Comparison of ENCODE assay signal across 23 mouse cellular contexts in the genomic region with DNA sequence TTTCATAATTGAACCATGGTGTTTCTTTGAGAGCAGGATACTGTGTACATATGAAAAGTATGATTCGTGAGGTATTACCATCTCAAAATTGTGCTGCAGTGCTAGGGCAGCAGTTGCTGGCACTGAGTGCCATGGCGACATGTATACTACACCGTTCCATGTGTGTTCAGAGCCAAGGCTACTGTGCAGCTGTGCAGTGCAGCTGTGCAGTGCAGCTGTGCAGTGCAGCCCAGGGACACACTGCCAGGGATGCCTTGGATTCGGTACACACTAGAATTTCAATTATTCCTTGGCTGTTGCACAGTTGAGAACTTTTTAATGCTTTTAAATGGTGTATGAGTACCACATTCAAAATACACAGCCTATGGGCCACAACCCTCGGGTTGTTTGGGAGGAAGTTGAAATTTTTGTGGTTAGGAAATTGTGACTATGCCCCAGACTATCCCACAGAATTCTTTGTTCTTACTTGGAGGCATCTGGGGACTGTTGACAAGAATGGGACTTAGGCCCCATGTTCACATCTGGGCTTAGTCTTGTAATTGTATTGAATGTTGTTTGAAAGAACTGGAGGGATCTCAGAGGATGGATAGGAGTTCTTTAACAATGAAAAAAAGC.
DNase-seq lines count a peak whose midpoint lies in the region; ATAC-seq and TF ChIP-seq lines count a peak whose summit lies in the region.
"Had no signal": no experiment of that assay in that cellular context is flagged by ENCODE, and none has a peak within 500 bp of the region (broad histone marks: within the 10 kb centered on the region; RNA-seq: fewer than 3 reads in every experiment).

No protein-coding gene starts in this region.

- no peak overlapping the region for H3K9ac ChIP-seq in forebrain, embryonic 16.5 days (replicated peaks; ENCODE audit: low read depth, low read length)
- H3K9ac ChIP-seq: embryonic facial prominence, embryonic 12.5 days; embryonic facial prominence, embryonic 15.5 days; forebrain, embryonic 13.5 days had no signal

- no peak for TF ChIP-seq POLR2A in cerebellum, adult 2 months (IDR thresholded peaks at IDR 0.05; ENCODE audit: borderline replicate concordance, insufficient read depth, low read length)

- no peak overlapping the region for H3K27ac ChIP-seq in forebrain, embryonic 16.5 days (ENCODE audit: low read length)
- no peak overlapping the region for H3K27ac ChIP-seq in forebrain, embryonic 10.5 days
- H3K27ac ChIP-seq in cerebellum, adult 2 months (ENCODE audit: insufficient read depth, low read length): no peak overlapping the region
- H3K27ac ChIP-seq: embryonic facial prominence, embryonic 12.5 days; embryonic facial prominence, embryonic 15.5 days; forebrain, embryonic 13.5 days had no signal

- WGBS in forebrain, embryonic 16.5 days: 86% methylated on average over 5 of the region's 5 CpGs
- 88% methylated on average over 5 of the region's 5 CpGs for WGBS in forebrain, embryonic 10.5 days
- 85% methylated on average over 5 of the region's 5 CpGs for WGBS in cerebellum, adult 2 months

- H3K4me3 ChIP-seq in forebrain, embryonic 16.5 days (replicated peaks; ENCODE audit: low read length): no peak overlapping the region
- no peak overlapping the region for H3K4me3 ChIP-seq in forebrain, embryonic 10.5 days
- H3K4me3 ChIP-seq in cerebellum, adult 2 months (replicated peaks; ENCODE audit: insufficient read depth, low read depth, low read length): no peak overlapping the region
- H3K4me3 ChIP-seq: embryonic facial prominence, embryonic 12.5 days; embryonic facial prominence, embryonic 15.5 days; erythroblast, embryonic 14.5 days; forebrain, embryonic 13.5 days had no signal

- H3K9me3 ChIP-seq in forebrain, embryonic 16.5 days (ENCODE audit: control insufficient read depth, low read length): no peaks in the 10 kb centered on the region
- H3K9me3 ChIP-seq in forebrain, embryonic 10.5 days: no peaks in the 10 kb centered on the region
- H3K9me3 ChIP-seq: embryonic facial prominence, embryonic 12.5 days; embryonic facial prominence, embryonic 15.5 days; forebrain, embryonic 13.5 days had no signal

- H3K27me3 ChIP-seq in forebrain, embryonic 16.5 days (replicated peaks; ENCODE audit: control insufficient read depth, insufficient read depth, low read length): no peaks in the 10 kb centered on the region
- no peaks in the 10 kb centered on the region for H3K27me3 ChIP-seq in forebrain, embryonic 10.5 days (ENCODE audit: poor library complexity, severe bottlenecking)
- no peaks in the 10 kb centered on the region for H3K27me3 ChIP-seq in cerebellum, adult 2 months (ENCODE audit: control insufficient read depth, insufficient read depth, low read length)
- H3K27me3 ChIP-seq: embryonic facial prominence, embryonic 12.5 days; embryonic facial prominence, embryonic 15.5 days; forebrain, embryonic 13.5 days; Patski had no signal

- no peaks in the 10 kb centered on the region; the same call in 1 of the 2 replicates for H3K4me1 ChIP-seq in forebrain, embryonic 16.5 days (replicated peaks; ENCODE audit: control insufficient read depth, insufficient read depth, low read length)
- peaks cover 3% of the 10 kb centered on the region; the same call in 1 of the 2 replicates for H3K4me1 ChIP-seq in forebrain, embryonic 10.5 days
- no peaks in the 10 kb centered on the region for H3K4me1 ChIP-seq in cerebellum, adult 2 months (ENCODE audit: control insufficient read depth, insufficient read depth, low read length)
- H3K4me1 ChIP-seq: embryonic facial prominence, embryonic 12.5 days; embryonic facial prominence, embryonic 15.5 days had no signal

- no peak for DNase-seq in forebrain, embryonic 10.5 days (ENCODE audit: extremely low spot score, low spot score)
- peak; percentile 60 for DNase-seq in heart, adult 11 months
- DNase-seq in heart, postnatal 4 days: no peak
- DNase-seq in 3134 (ENCODE audit: extremely low read depth, insufficient read length, low spot score): peak; percentile 10
- peak; percentile 83 for DNase-seq in 3T3-L1 (ENCODE audit: low read depth, low spot score)
- DNase-seq in lung, postnatal 4 days: no peak
- no peak for DNase-seq in cerebellum, adult 2 months
- DNase-seq: adrenal gland, adult 8-10 months; adrenal gland, postnatal 14 days; adrenal gland, postnatal 36 days; cerebellum, adult 11-12 months; cerebellum, adult 8-10 months; cerebellum, adult 9-11 months; cerebellum, postnatal 14 days; cerebellum, postnatal 36 days; embryo, embryonic 11 days had no signal

- H3K4me2 ChIP-seq in forebrain, embryonic 16.5 days (ENCODE audit: low read length): no peak overlapping the region
- H3K4me2 ChIP-seq: embryonic facial prominence, embryonic 12.5 days; embryonic facial prominence, embryonic 15.5 days; forebrain, embryonic 13.5 days had no signal

- peak; percentile 58; the same call in 1 of the 2 replicates for ATAC-seq in forebrain, embryonic 16.5 days
- ATAC-seq: activated CD4-positive, CD25-positive, alpha-beta regulatory T cell, adult 4 months; forebrain, embryonic 13.5 days; Patski had no signal

- no peak for TF ChIP-seq CTCF in cerebellum, adult 2 months (IDR thresholded peaks at IDR 0.05; ENCODE audit: borderline replicate concordance, insufficient read depth, low read depth, low read length)

- 0 out of 2 replicates have a peak, but pooled peaks cover 3% of the 10 kb centered on the region for H3K36me3 ChIP-seq in forebrain, embryonic 16.5 days (ENCODE audit: control insufficient read depth, insufficient read depth)
- H3K36me3 ChIP-seq in forebrain, embryonic 10.5 days (replicated peaks): no peaks in the 10 kb centered on the region
- H3K36me3 ChIP-seq: embryonic facial prominence, embryonic 12.5 days; embryonic facial prominence, embryonic 15.5 days had no signal

Comparison
In these comparisons a context has a peak if more than half of its experiments do, and no peak if none do; other contexts are left out.
1. DNase-seq: peak in heart, adult 11 months (single experiment), 3134 (single experiment) and 3T3-L1 (single experiment); none in forebrain, embryonic 10.5 days (single experiment), heart, postnatal 4 days (single experiment), lung, postnatal 4 days (0 of 2) and cerebellum, adult 2 months (0 of 2).